Mouse (Mus musculus): Measurements from ENCODE around the gene Frk.
"Not testable (repeated sequence)": the region's sequence is repeated elsewhere in the genome, so short reads cannot be mapped to it uniquely, and the experiment has no call there.

Gene Frk

DNA sequence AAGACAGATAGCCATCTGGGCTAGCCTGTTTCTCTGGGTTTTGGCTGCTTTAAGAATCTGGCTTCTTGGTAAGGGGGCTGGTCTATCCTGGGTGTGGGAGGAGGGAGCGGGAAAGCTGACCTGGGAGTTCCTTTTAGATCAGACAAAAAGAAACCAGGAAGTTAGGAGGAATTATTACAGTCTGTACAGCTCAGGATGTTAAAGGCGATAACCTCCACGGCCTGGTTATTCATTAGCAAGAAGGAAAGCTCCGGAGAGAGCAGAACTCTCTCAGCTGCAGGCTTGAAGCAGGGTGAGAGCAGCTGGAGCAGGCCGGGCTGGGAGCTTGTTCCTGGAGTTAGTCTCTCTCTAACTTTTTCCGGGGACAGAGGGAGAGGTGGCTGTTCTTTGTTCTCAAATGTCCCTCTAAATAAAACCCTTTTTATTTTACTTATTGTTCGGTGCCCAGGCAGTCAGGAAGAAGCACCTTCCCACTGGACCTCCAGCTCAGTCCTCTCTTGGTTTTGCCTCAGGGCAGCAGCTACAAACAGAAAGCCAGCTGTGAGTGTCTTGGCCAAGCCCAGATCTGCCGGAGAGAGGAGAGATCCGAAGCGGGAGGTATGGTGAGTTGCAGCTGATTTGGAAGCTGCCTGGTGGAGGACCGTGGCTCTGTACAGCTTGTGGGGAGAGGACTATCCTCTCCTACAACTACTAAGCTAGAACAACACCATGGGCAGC is at the start of gene Frk:
Frk (plus strand) TSS at position 103 of the 717 bp plus-strand sequence.
- Histone ChIP-seq H3K4me1 (replicated peaks; ENCODE audit: low read depth, low read length) (peaks cover 15% of the 10 kb centered on the region), H3K4me3 (replicated peaks; ENCODE audit: low read length) (peak within 1 kb of the TSS; percentile 56), H3K27me3 (ENCODE audit: insufficient read depth, low read length) (0 out of 2 replicates have a peak, but pooled peaks cover 3% of the 10 kb centered on the region), H3K9me3 (ENCODE audit: low read length) (no peaks in the 10 kb centered on the region), H3K36me3 (ENCODE audit: insufficient read depth, low read length) (no peaks in the 10 kb centered on the region)
- TF ChIP-seq CTCF (conservative IDR thresholded peaks at IDR 0.05; ENCODE audit: low read length) (no peak), POU5F1 (IDR thresholded peaks at IDR 0.05; ENCODE audit: borderline replicate concordance, low read length) (no peak), NANOG (IDR thresholded peaks at IDR 0.05; ENCODE audit: borderline replicate concordance, low read length) (no peak)

DNA sequence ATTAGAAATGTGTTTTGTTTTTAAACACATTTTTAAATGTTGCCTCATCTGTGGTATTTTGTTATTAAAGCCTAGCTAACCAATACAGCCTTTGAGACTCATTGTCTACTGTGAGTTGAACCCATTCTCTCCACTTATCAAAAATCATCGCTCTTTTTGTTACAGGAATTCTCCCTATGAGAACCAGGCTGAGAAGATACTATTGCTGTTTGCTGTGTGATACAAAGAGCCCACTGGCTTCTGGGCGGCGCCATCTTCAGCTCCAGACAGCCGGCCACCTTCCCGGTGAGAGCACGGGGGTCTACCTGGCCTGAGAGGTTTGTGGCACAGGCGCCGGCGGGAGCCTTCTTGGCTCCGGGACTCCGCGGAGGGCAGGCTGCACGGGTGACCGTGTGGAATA is 49.0 kb upstream of the Frk start:
- not testable (repeated sequence) for H3K27me3 ChIP-seq (ENCODE audit: insufficient read depth, low read length); H3K4me1 ChIP-seq (replicated peaks; ENCODE audit: low read depth, low read length); H3K36me3 ChIP-seq (ENCODE audit: insufficient read depth, low read length)
- peaks cover 11% of the 10 kb centered on the region for H3K9me3 ChIP-seq (ENCODE audit: low read length)
- H3K4me3 ChIP-seq (replicated peaks; ENCODE audit: low read length) = peak overlapping the region; percentile 54; the same call in 1 of the 2 replicates

DNA sequence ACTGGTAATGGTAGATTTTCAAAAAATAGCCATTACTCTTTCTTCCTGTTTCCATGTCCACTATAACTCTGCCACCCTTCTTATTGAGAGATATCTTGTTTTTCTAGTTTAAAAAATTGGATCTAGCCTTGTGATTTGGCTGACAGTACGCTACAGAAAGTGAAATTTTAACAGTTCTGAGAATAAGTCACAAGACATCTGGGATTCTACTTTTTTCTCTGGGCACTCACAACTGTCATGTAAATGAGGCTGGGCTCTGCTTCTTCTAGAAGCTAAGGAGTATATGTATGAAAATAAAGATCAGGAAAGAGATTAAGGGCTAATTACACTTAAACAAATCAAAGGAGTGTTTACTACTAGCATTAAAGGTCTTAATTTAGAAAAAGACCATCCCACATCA is 33.7 kb upstream of the Frk start:
- Histone ChIP-seq H3K27me3 (ENCODE audit: insufficient read depth, low read length) (no peaks in the 10 kb centered on the region), H3K4me3 (replicated peaks; ENCODE audit: low read length) (no peak overlapping the region), H3K4me1 (replicated peaks; ENCODE audit: low read depth, low read length) (peaks cover 11% of the 10 kb centered on the region), H3K9me3 (ENCODE audit: low read length) (peaks cover 8% of the 10 kb centered on the region; the same call in 1 of the 2 replicates), H3K36me3 (ENCODE audit: insufficient read depth, low read length) (no peaks in the 10 kb centered on the region)
- TF ChIP-seq POU5F1 (IDR thresholded peaks at IDR 0.05; ENCODE audit: borderline replicate concordance, low read length) (no peak), NANOG (IDR thresholded peaks at IDR 0.05; ENCODE audit: borderline replicate concordance, low read length) (no peak), CTCF (conservative IDR thresholded peaks at IDR 0.05; ENCODE audit: low read length) (no peak)

DNA sequence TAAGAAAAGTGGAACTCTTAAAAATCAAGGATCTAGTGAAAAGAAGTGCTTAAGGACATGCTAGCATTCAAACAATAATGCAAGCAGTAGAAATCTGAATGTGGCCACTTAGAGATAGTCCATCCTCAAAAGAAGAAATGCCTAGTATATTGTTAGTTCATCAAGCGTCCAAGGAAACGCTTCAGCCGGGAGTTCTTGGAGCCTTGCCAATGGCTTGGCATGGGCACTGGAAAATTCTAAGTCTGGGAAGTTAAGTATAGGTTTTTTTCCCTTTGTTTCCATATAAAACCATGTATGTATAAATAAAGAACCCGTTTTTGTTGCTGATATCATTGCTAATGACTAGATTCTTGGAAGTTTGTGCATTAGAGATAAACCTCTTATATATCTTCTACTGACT is 21.7 kb upstream of the Frk start:
- H3K36me3 ChIP-seq (ENCODE audit: insufficient read depth, low read length) = no peaks in the 10 kb centered on the region
- no peaks in the 10 kb centered on the region for H3K4me1 ChIP-seq (replicated peaks; ENCODE audit: low read depth, low read length)
- no peaks in the 10 kb centered on the region for H3K9me3 ChIP-seq (ENCODE audit: low read length)
- no peaks in the 10 kb centered on the region for H3K27me3 ChIP-seq (ENCODE audit: insufficient read depth, low read length)
- TF ChIP-seq POU5F1 (IDR thresholded peaks at IDR 0.05; ENCODE audit: borderline replicate concordance, low read length) (no peak), CTCF (conservative IDR thresholded peaks at IDR 0.05; ENCODE audit: low read length) (no peak), NANOG (IDR thresholded peaks at IDR 0.05; ENCODE audit: borderline replicate concordance, low read length) (no peak)
- no peak overlapping the region for H3K4me3 ChIP-seq (replicated peaks; ENCODE audit: low read length)

DNA sequence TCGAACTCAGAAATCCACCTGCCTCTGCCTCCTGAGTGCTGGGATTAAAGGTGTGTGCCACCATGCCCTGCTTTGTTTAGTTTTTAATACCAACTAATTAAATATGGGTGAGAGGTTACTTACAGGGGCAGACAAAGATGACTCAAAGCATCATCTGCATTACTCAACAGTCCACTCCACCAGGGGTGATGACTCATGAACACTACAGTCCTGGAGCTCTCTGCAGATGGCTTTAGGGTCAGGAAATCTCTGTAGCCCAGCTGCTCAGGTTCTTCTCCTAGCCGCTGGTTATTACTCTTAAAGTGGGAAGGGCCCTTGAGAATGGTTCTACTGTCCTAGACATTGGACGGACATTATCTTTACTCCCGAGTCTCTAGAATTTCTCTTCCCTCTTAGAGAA is 18.9 kb upstream of the Frk start:
- no peaks in the 10 kb centered on the region for H3K27me3 ChIP-seq (ENCODE audit: insufficient read depth, low read length)
- TF ChIP-seq NANOG (IDR thresholded peaks at IDR 0.05; ENCODE audit: borderline replicate concordance, low read length) = no peak
- TF ChIP-seq CTCF (conservative IDR thresholded peaks at IDR 0.05; ENCODE audit: low read length) = no peak
- TF ChIP-seq POU5F1 (IDR thresholded peaks at IDR 0.05; ENCODE audit: borderline replicate concordance, low read length) = no peak
- H3K4me1 ChIP-seq (replicated peaks; ENCODE audit: low read depth, low read length) = no peaks in the 10 kb centered on the region
- no peaks in the 10 kb centered on the region for H3K9me3 ChIP-seq (ENCODE audit: low read length)
- H3K36me3 ChIP-seq (ENCODE audit: insufficient read depth, low read length) = no peaks in the 10 kb centered on the region
- H3K4me3 ChIP-seq (replicated peaks; ENCODE audit: low read length) = no peak overlapping the region

DNA sequence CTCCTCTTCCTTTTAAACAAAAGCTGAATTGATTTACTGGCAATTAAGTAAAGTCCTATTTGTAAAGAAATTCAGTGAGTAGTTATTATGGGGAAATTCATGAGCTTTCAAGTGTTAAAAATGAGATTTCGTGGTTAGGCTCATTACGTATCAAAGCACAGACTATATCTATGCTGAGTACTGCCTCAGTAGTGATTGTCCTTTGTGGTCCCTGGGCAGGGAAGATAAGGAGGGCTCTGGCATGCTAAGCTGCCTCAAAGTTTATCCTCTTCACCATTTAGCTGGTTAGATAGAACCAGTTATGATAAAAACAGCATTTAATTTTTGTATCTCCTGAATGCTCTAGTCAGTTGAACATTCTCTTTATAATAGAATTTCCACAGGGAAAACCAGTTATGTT is 14.2 kb upstream of the Frk start:
- H3K27me3 ChIP-seq (ENCODE audit: insufficient read depth, low read length) = no peaks in the 10 kb centered on the region
- H3K4me3 ChIP-seq (replicated peaks; ENCODE audit: low read length) = no peak overlapping the region
- H3K9me3 ChIP-seq (ENCODE audit: low read length) = no peaks in the 10 kb centered on the region
- H3K36me3 ChIP-seq (ENCODE audit: insufficient read depth, low read length) = no peaks in the 10 kb centered on the region
- TF ChIP-seq NANOG (IDR thresholded peaks at IDR 0.05; ENCODE audit: borderline replicate concordance, low read length) (no peak), POU5F1 (IDR thresholded peaks at IDR 0.05; ENCODE audit: borderline replicate concordance, low read length) (no peak), CTCF (conservative IDR thresholded peaks at IDR 0.05; ENCODE audit: low read length) (no peak)
- no peaks in the 10 kb centered on the region for H3K4me1 ChIP-seq (replicated peaks; ENCODE audit: low read depth, low read length)

DNA sequence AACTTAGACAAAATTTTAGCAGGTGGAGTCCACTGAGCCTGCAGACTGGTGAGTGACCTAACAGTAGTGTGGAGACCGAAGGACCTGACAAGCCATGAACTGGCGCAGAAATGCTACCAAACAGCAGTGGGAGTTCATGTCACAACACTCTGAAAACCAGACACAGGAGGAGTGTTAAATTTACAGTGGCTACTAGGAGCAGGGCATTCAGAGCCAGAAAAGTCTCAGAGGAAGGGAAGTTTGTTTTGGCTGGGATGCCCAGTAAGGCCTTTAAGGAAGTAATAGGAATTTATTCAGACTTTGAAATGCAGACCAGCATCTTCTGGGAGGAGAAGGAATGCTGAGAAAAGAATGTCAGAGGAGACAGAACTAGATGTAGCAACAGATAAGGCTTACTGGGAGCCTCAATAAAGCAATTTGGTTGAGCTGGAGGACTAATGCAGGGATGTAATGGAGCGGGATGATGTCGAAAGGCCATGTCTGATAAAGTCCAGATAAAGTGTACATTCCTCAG is 3.2 kb upstream of the Frk start:
- no peak for TF ChIP-seq CTCF (conservative IDR thresholded peaks at IDR 0.05; ENCODE audit: low read length)
- TF ChIP-seq NANOG (IDR thresholded peaks at IDR 0.05; ENCODE audit: borderline replicate concordance, low read length) = no peak
- TF ChIP-seq POU5F1 (IDR thresholded peaks at IDR 0.05; ENCODE audit: borderline replicate concordance, low read length) = no peak
- Histone ChIP-seq H3K27me3 (ENCODE audit: insufficient read depth, low read length) (0 out of 2 replicates have a peak, but pooled peaks cover 3% of the 10 kb centered on the region), H3K36me3 (ENCODE audit: insufficient read depth, low read length) (no peaks in the 10 kb centered on the region), H3K4me3 (replicated peaks; ENCODE audit: low read length) (no peak overlapping the region), H3K9me3 (ENCODE audit: low read length) (no peaks in the 10 kb centered on the region), H3K4me1 (replicated peaks; ENCODE audit: low read depth, low read length) (peaks cover 15% of the 10 kb centered on the region)

DNA sequence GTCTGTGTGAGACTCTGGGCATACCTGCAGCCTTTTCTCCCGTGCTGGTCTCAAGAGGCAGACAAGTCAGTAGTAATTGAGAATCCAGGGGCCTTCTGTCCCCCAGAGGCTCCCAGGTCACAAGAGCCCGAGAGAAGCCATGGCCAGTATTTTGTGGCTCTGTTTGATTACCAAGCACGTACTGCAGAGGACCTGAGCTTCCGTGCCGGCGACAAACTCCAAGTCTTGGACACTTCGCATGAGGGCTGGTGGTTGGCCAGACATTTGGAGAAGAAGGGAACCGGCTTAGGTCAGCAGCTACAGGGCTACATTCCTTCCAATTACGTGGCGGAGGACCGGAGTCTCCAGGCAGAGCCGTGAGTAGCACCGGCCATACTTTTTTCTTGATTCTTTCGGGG is 814 bp downstream of the Frk start:
- Histone ChIP-seq H3K9me3 (ENCODE audit: low read length) (no peaks in the 10 kb centered on the region), H3K36me3 (ENCODE audit: insufficient read depth, low read length) (no peaks in the 10 kb centered on the region), H3K27me3 (ENCODE audit: insufficient read depth, low read length) (0 out of 2 replicates have a peak, but pooled peaks cover 3% of the 10 kb centered on the region), H3K4me3 (replicated peaks; ENCODE audit: low read length) (peak overlapping the region; percentile 56), H3K4me1 (replicated peaks; ENCODE audit: low read depth, low read length) (peaks cover 15% of the 10 kb centered on the region)
- TF ChIP-seq CTCF (conservative IDR thresholded peaks at IDR 0.05; ENCODE audit: low read length) = no peak
- no peak for TF ChIP-seq POU5F1 (IDR thresholded peaks at IDR 0.05; ENCODE audit: borderline replicate concordance, low read length)
- no peak for TF ChIP-seq NANOG (IDR thresholded peaks at IDR 0.05; ENCODE audit: borderline replicate concordance, low read length)

DNA sequence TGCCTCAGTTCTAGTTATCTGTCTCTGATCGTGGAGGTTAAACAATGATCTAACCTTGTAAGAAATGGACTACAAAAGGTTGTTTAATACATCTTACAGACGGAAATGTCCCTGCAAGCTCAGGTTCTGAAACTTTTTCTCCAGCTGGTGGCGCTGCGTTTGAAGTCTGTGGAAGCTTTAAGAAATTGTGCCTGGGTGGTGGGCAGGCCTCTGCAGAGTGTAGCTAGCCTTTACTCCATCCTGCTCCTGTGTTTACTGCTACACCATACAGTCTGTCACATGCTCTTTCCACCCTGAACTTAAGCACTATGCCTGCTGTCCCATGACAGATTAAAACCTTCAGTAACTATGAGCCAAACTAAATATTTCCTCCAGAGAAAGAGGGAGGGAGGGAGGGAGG is 1.9 kb downstream of the Frk start:
- TF ChIP-seq CTCF (conservative IDR thresholded peaks at IDR 0.05; ENCODE audit: low read length) (no peak; the same call in 1 of the 2 replicates), POU5F1 (IDR thresholded peaks at IDR 0.05; ENCODE audit: borderline replicate concordance, low read length) (no peak), NANOG (IDR thresholded peaks at IDR 0.05; ENCODE audit: borderline replicate concordance, low read length) (no peak)
- peaks cover 15% of the 10 kb centered on the region for H3K4me1 ChIP-seq (replicated peaks; ENCODE audit: low read depth, low read length)

More for the DNA sequence above, 1.9 kb downstream of the Frk start:
- H3K27me3 ChIP-seq (ENCODE audit: insufficient read depth, low read length) = 0 out of 2 replicates have a peak, but pooled peaks cover 3% of the 10 kb centered on the region
- no peaks in the 10 kb centered on the region for H3K36me3 ChIP-seq (ENCODE audit: insufficient read depth, low read length)
- no peak overlapping the region for H3K4me3 ChIP-seq (replicated peaks; ENCODE audit: low read length)
- no peaks in the 10 kb centered on the region for H3K9me3 ChIP-seq (ENCODE audit: low read length)

All from E14TG2a.4 (cell line).